Mouse (Mus musculus): ENCODE measurements around the gene Lrriq4.
"Not testable (repeated sequence)": the region's sequence is repeated elsewhere in the genome, so short reads cannot be mapped to it uniquely, and the experiment has no call there.

Lrriq4 gene

GRCm38 (mm10) chr3:30683190-30683589 lies 38.9 kb downstream of the Lrriq4 start:
- in situ Hi-C loops (cut with MboI, MseI), result no loop called here

- in situ Hi-C loops (cut with MboI, MseI), result no loop called here
Measured at GRCm38 (mm10) chr3:30687216-30687615, 42.9 kb downstream of the Lrriq4 start.

GRCm38 (mm10) chr3:30690976-30691375 lies 46.7 kb downstream of the Lrriq4 start:
- in situ Hi-C loops (cut with MboI, MseI), result no loop called here

GRCm38 (mm10) chr3:30695661-30696060 lies 51.4 kb downstream of the Lrriq4 start:
- in situ Hi-C loops (cut with MboI, MseI), result no loop called here

- in situ Hi-C loops (cut with MboI, MseI), result no loop called here
Measured at GRCm38 (mm10) chr3:30696346-30696745, 52.0 kb downstream of the Lrriq4 start.

- in situ Hi-C loops (cut with MboI, MseI), result no loop called here
Measured at GRCm38 (mm10) chr3:30697891-30698290, 53.6 kb downstream of the Lrriq4 start.

GRCm38 (mm10) chr3:30699711-30700505 lies 55.6 kb downstream of the Lrriq4 start, which contains the start of gene Lrrc31:
TSS of gene Lrrc31 (minus strand) at chr3:30699843.
- in situ Hi-C loops (cut with MboI, MseI), result not testable (repeated sequence)

GRCm38 (mm10) chr3:30705977-30706376 lies 61.7 kb downstream of the Lrriq4 start:
- in situ Hi-C loops (cut with MboI, MseI), result no loop called here

- in situ Hi-C loops (cut with MboI, MseI), result no loop called here
Measured at GRCm38 (mm10) chr3:30706614-30707276, 62.4 kb downstream of the Lrriq4 start.

- in situ Hi-C loops (cut with MboI, MseI), result loop anchor here (10.0 kb wide), 1 partner anchor 755 kb away; no protein-coding TSS in a partner anchor
Measured at GRCm38 (mm10) chr3:30710191-30710590, 65.9 kb downstream of the Lrriq4 start.

GRCm38 (mm10) chr3:30713334-30713733 lies 69.0 kb downstream of the Lrriq4 start:
- in situ Hi-C loops (cut with MboI, MseI), result loop anchor here (10.0 kb wide), 1 partner anchor 751 kb away; no protein-coding TSS in a partner anchor

- in situ Hi-C loops (cut with MboI, MseI), result loop anchor here (10.0 kb wide), 1 partner anchor 746 kb away; no protein-coding TSS in a partner anchor
Measured at GRCm38 (mm10) chr3:30718649-30719048, 74.3 kb downstream of the Lrriq4 start.

Measured in regulatory T cell (primary cell).